Mouse (Mus musculus) forebrain, embryonic 10.5 days (tissue): ENCODE results near the gene Fancg. TPM values are rescaled to one million over a fixed set of nuclear protein-coding genes. Genes with fewer than 3 reads are reported as not detected.
A peak's percentile ranks its signal among the peaks of the same experiment; 100 is the strongest.

Source experiments
- DNase-seq: peaks from one replicate; pipeline ENCODE4 v3.0.0-alpha.2; 2017; ENCODE audit warnings: low spot score; ENCODE audit errors: extremely low spot score
- H3K27ac ChIP-seq: fragments of 300-500 bp; sonication (generic); 2 replicates; pipeline ENCODE4 v1.5.1; 2016; ENCODE audit warnings: mild to moderate bottlenecking
- H3K27me3 ChIP-seq: fragments of 300-500 bp; sonication (generic); 2 replicates; pipeline ENCODE4 v1.6.1; 2016; ENCODE audit warnings: mild to moderate bottlenecking; ENCODE audit not compliant: poor library complexity, severe bottlenecking
- H3K36me3 ChIP-seq: fragments of 300-500 bp; sonication (generic); replicated peaks from 2 replicates; pipeline ENCODE4 v1.6.1; 2016; ENCODE audit warnings: mild to moderate bottlenecking, moderate library complexity
- H3K4me1 ChIP-seq: fragments of 300-500 bp; sonication (generic); 2 replicates; pipeline ENCODE4 v1.6.1; 2016
- H3K4me3 ChIP-seq: fragments of 300-500 bp; sonication (generic); 2 replicates; pipeline ENCODE4 v1.5.1; 2016; ENCODE audit warnings: mild to moderate bottlenecking, moderate library complexity
- H3K9me3 ChIP-seq: fragments of 300-500 bp; sonication (generic); 2 replicates; pipeline ENCODE4 v1.6.1; 2016; ENCODE audit warnings: mild to moderate bottlenecking, moderate library complexity
- WGBS: fragments of 180-500 bp; shearing (Covaris S2); methylation state at CpG from one replicate; pipeline ENCODE4 v1.1.7; 2016; 5-methylcytosine and 5-hydroxymethylcytosine counted together
- polyA plus RNA-seq: library from polyadenylated mRNA; unstranded; fragments of >200 nt; fragmentation: Nextera tagmentation; extraction: Ambion mirVana; gene quantifications from 2 replicates; pipeline ENCODE4 v1.2.1, GENCODE M21; 2016

Gene Fancg
- polyA plus RNA-seq, 1 experiment from 2014 or later: 23.1 TPM

DNA sequence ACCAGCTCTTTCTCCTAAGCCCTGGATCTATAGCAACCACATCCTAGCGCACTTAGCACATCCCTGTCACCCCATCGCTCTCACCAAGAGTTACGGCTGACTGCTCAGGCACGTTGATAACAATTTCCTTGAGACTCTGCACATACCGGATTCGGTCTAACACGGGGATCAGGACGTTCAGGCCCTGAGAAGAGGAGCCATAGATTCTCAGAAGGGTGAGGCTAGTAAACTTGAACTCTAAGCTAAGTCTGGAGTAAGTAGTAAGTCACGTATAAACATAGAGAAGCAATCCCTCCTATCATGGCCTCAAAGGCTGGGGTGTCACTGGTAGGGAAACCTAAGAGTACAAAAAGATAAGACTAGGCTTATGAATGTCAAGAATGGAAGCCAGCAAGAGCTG lies 20.0 kb upstream of the Fancg start:
- H3K36me3 ChIP-seq: peaks cover 67% of the 10 kb centered on the region

DNA sequence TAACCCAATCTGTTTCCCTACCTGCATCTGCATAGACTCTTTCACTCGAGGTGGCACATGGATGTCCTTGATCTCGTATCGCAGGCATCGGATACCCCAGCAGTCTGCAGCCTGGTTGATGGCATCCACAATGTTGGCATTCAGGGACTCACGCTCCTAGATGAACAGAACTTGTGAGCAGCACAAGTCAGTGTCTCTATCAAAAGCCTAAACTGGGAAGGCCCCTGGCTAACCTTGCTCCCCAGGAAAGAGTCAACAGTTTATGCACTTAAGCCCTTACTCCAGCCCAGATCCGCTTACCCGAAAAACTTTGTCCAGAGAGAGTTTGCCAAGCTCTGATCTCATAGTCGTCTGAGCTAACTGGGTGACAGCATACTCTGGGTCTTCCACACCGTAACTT lies 19.4 kb upstream of the Fancg start:
- no peaks in the 10 kb centered on the region for H3K27me3 ChIP-seq
- peak overlapping the region; percentile 87 for H3K4me3 ChIP-seq
- peaks cover 38% of the 10 kb centered on the region for H3K4me1 ChIP-seq
- H3K36me3 ChIP-seq: peaks cover 61% of the 10 kb centered on the region
- WGBS: 96% methylated on average over 9 of the region's 9 CpGs
- no peaks in the 10 kb centered on the region for H3K9me3 ChIP-seq
- no peak for DNase-seq
- H3K27ac ChIP-seq: no peak overlapping the region

More for the DNA sequence above, 20.0 kb upstream of the Fancg start:
- Histone ChIP-seq H3K4me1 (peaks cover 33% of the 10 kb centered on the region), H3K27me3 (no peaks in the 10 kb centered on the region), H3K27ac (peak overlapping the region; percentile 96), H3K9me3 (no peaks in the 10 kb centered on the region), H3K4me3 (peak overlapping the region; percentile 87)
- DNase-seq: no peak
- 86% methylated on average over 9 of the region's 9 CpGs for WGBS

DNA sequence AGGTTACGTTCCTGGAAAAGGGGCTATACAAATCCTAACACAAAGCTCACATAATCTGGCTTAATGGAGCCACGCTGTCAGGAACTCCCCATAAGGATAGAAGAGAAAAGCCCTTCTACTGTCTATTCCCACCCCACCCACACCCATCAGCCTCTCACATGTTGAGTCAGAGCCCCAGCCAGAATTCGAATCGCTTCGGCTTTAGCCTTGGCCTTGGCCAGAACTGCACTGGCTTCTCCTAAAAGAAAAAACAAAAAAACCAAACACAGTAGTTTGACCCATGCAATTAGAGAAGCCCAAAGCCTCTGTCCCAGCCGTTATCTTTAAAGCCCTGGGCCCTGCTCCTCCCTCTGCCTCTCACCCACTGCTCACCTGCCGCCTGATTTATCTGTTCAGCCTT lies 18.8 kb upstream of the Fancg start:
- 90% methylated on average over 7 of the region's 7 CpGs for WGBS
- DNase-seq: no peak
- no peaks in the 10 kb centered on the region for H3K9me3 ChIP-seq
- H3K27ac ChIP-seq: no peak overlapping the region
- H3K36me3 ChIP-seq: peaks cover 57% of the 10 kb centered on the region
- H3K27me3 ChIP-seq: no peaks in the 10 kb centered on the region
- no peak overlapping the region; the same call in 1 of the 2 replicates for H3K4me3 ChIP-seq
- H3K4me1 ChIP-seq: peaks cover 43% of the 10 kb centered on the region

DNA sequence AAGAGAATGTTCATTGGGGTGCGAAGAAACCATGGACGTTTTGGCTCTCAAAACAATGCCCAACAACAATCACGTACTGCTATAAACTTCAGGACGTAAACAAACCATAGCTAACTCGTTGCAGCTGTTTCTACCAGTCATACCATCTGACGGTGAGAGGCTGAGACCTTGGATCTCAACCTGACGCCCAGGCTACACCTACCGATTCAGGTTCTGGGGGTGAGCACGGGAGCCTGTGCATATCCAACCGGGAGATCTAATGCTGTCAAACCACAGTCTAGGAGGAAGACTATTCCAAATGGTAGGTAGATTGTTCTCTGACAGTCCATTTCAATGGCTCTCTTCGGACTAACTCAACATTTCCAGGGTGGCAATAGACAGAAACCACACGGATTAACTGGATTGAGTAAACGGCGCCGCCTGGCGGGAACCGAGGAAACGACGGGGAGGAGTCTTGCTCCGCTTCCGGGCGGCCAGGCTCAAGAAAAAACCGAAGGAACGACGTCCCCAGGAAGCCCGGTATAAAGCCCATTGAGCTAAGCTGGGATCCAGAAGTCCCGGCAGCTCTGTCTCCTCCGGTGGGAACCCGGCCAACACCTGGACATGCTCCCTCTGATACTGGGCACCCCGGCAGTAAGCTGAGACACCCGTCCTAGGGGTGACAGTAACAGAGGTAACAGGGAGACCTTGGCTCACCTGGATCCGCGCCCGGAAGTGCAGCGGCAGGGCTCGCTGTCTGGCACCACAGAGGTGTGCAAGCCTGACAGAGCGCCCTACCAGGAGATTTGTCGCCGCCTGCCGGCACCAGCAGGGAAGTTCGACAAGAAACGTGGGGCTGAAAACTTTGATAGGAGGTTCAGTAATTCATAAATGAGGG lies 15.0 kb upstream of the Fancg start, which contains the start of gene Pigo:
Pigo (minus strand) TSS at position 736 of the 877 bp plus-strand sequence.
- Histone ChIP-seq H3K36me3 (peaks cover 77% of the 10 kb centered on the region), H3K27ac (peak within 1 kb of the TSS; percentile 87), H3K4me3 (peak within 1 kb of the TSS; percentile 65), H3K4me1 (peaks cover 21% of the 10 kb centered on the region), H3K9me3 (no peaks in the 10 kb centered on the region), H3K27me3 (no peaks in the 10 kb centered on the region)
- 10% methylated on average over 42 of the region's 42 CpGs for WGBS
- DNase-seq: peak; percentile 89

DNA sequence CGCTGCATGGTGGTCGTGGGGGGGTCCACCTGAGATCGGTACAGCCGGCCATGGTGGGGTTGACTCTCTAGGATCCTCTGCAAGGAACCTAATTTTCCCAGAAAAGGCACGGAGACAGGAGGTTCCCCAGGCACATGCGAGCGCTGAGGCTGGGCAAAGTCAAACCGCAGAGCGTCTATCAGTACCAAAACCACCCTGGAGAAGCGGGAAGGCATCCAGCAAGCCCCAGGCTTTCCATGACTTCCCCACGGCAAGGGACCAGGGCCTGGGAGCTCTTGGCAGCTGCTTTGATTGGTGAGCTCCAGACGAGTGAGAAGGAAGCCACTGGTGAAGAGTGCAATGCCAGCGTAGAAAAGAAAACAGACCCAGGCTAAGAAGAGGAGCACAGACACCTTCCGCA lies 14.4 kb upstream of the Fancg start:
- no peaks in the 10 kb centered on the region for H3K9me3 ChIP-seq
- H3K4me3 ChIP-seq: peak overlapping the region; percentile 65
- H3K27me3 ChIP-seq: no peaks in the 10 kb centered on the region
- WGBS: 85% methylated on average over 14 of the region's 14 CpGs
- H3K4me1 ChIP-seq: peaks cover 15% of the 10 kb centered on the region
- peak overlapping the region; percentile 87 for H3K27ac ChIP-seq
- H3K36me3 ChIP-seq: peaks cover 79% of the 10 kb centered on the region
- DNase-seq: no peak

DNA sequence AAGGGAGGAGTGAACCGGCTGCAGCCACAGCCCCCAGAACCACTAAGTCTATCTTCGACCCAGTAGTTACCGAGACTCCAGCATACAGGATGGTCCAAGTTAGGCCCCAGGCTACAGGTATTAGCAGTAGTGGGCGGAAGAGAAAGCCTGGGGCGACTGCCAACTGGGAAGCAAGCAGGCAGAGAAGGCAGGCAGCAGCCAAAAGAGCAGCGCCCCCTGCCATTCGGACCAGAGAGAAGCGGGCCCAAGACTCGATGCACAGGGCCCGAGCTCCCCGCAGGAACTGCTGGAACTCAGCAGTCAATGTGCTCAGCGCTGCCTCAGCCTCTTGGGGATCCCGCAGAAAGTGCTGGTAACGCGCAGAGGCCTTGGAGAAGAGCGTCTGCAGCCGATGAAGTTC lies 11.0 kb upstream of the Fancg start:
- Histone ChIP-seq H3K36me3 (peaks cover 78% of the 10 kb centered on the region), H3K4me3 (no peak overlapping the region), H3K27me3 (no peaks in the 10 kb centered on the region), H3K4me1 (peaks cover 11% of the 10 kb centered on the region), H3K9me3 (no peaks in the 10 kb centered on the region), H3K27ac (no peak overlapping the region)
- DNase-seq: no peak
- WGBS: 70% methylated on average over 17 of the region's 17 CpGs

DNA sequence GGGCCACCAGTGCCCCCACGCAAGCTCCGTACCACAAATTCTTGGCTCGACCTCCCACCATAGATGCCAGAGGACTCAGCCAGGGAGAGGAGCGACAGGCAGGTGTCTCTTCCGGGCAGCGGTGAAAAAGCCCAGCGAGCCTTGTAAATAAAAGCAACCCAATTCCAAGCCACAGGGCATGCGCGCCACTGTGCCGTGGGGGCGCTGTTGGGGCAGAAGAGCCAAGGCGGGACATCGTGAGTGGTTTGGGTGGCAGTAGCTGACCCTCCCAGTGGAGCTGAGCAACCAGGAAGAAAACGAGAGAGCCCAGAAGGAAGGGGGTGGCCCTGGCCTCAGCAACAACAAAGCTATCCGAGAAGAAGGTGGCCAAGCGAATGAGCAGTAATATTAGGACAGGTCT lies 10.6 kb upstream of the Fancg start:
- no peak overlapping the region for H3K4me3 ChIP-seq
- H3K27me3 ChIP-seq: no peaks in the 10 kb centered on the region
- peaks cover 78% of the 10 kb centered on the region for H3K36me3 ChIP-seq
- WGBS: 86% methylated on average over 16 of the region's 16 CpGs
- DNase-seq: no peak
- H3K4me1 ChIP-seq: peaks cover 11% of the 10 kb centered on the region
- no peaks in the 10 kb centered on the region for H3K9me3 ChIP-seq
- H3K27ac ChIP-seq: no peak overlapping the region

DNA sequence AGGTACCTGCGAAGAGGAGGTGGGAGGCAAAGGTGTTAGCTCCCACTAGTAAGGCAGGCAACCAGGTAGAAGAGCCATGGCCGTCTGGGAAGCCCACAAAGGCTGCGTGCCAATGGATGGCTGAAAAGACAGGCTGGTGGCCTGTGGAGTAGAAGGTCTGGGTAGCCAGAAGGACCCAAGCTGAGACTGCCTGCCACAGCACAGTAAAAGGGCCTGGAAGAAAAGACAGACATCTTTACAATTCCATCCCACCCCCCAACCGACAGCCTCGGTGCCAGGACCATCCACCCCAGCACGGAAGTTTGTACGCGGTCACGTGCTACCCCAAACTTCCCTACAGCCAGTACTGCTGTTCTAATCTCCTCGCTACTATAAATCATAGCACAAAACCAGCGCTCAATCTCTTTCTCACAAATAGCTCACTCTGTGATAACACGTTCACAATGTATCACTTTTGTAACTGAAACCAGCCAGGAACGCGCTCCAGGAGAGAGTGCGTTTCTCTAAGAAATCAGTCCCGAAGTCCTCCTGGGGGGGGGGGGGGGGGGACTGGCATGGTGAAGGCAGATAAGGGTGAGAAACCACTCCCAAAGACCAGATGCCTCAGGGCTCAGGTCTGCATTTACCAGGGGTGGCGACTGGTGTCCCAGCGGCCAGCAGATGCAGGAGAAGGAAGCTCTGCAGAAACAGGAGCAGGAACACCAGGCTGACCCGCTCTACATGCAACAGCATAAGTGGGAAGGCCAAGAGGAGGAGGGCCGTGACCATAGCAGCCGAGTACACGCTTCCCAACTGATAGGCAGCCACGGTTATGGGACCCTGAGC lies 9.5 kb upstream of the Fancg start:
- peaks cover 78% of the 10 kb centered on the region for H3K36me3 ChIP-seq

DNA sequence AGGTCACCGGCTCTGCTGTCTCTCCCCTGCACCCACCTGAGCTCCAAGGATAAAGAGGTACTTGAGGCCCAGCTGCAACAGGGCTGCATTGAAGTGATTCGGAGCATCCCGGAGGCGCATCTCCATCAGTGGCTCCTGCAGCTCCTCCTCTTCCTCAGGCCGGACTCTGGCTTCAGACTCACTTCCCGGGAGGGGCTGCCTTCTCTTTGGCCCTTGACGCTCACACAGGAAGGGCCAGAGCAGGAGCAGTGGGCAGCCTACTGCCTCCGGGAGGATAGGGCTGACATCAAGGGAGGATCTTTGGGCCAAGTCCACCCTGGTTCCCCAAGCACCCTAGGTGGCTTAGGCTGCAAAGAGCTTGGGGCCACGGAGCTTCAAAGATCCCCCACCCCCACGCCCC lies 8.9 kb upstream of the Fancg start:
- Histone ChIP-seq H3K9me3 (no peaks in the 10 kb centered on the region), H3K36me3 (peaks cover 77% of the 10 kb centered on the region), H3K27me3 (no peaks in the 10 kb centered on the region), H3K27ac (no peak overlapping the region), H3K4me3 (no peak overlapping the region), H3K4me1 (no peaks in the 10 kb centered on the region; the same call in 1 of the 2 replicates)
- DNase-seq: no peak
- 94% methylated on average over 10 of the region's 10 CpGs for WGBS

More for the DNA sequence above, 9.5 kb upstream of the Fancg start:
- no peaks in the 10 kb centered on the region for H3K27me3 ChIP-seq
- H3K4me3 ChIP-seq: no peak overlapping the region
- WGBS: 95% methylated on average over 23 of the region's 23 CpGs
- no peak overlapping the region for H3K27ac ChIP-seq
- no peaks in the 10 kb centered on the region for H3K9me3 ChIP-seq
- DNase-seq: no peak
- peaks cover 6% of the 10 kb centered on the region for H3K4me1 ChIP-seq

DNA sequence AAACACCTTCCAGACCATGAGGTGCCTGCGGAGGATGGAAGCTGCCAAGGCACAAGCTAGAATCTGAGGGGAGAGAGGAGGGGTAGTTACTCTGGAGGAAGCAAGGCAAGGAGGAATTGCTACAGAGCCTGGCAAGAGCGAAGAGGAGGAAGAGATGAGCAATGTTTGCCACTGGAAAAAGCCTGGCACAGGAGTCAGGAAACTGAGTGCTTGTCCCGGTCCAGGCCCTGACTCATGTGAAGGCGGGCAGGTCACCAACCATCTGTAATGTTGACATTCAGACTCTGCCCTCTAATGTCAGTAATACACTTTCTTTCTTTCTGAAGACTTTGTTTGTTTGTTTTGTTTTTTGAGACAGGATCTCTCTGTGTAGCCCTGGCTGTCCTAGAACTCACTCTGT lies 7.8 kb upstream of the Fancg start:
- Histone ChIP-seq H3K4me1 (peaks cover 7% of the 10 kb centered on the region), H3K27me3 (no peaks in the 10 kb centered on the region), H3K36me3 (peaks cover 66% of the 10 kb centered on the region), H3K9me3 (no peaks in the 10 kb centered on the region), H3K27ac (no peak overlapping the region), H3K4me3 (no peak overlapping the region)
- WGBS: 97% methylated on average over 4 of the region's 4 CpGs
- DNase-seq: no peak

DNA sequence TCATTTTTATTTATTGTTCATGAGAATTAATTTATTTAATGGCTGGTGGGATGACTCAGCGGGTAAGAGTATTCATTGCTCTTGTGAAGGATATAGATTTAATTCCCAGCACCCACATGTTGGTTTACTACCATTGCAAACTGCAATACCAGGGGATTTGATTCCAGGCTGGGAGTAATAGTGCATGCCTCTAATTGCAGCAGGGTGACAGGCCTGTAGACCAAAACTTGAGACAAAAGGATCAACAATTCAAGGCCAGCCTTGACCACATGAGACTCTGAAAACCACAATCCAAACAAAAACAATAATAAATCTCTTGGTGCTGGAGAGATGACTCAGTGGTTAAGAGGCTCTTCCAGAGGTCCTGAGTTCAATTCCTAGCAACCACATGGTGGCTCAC lies 1.8 kb upstream of the Fancg start:
- H3K4me1 ChIP-seq: peaks cover 30% of the 10 kb centered on the region
- peaks cover 10% of the 10 kb centered on the region for H3K36me3 ChIP-seq
- H3K4me3 ChIP-seq: no peak overlapping the region
- 94% methylated on average over 1 of the region's 1 CpGs for WGBS
- no peaks in the 10 kb centered on the region for H3K9me3 ChIP-seq
- no peaks in the 10 kb centered on the region for H3K27me3 ChIP-seq
- no peak overlapping the region for H3K27ac ChIP-seq
- no peak for DNase-seq

DNA sequence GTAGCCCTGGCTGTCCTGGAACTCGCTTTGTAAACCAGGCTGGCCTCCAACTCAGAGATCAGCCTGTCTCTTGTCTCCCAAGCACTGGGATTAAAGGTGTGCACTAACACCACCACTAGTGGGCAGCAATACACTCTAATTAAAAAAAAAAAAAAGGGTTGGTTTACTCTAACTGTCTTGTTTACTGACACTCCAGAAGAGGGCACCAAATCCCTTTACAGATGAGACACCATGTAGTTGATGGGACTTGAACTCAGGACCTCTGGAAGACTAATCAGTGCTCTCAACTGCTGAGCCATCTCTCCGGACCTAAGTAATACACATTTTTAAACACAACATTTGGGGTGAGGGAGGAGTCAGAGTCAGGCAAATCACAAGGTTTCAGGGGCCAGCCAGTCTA lies 4.5 kb downstream of the Fancg start:
- Histone ChIP-seq H3K27ac (no peak overlapping the region), H3K4me3 (no peak overlapping the region), H3K9me3 (no peaks in the 10 kb centered on the region), H3K36me3 (peaks cover 33% of the 10 kb centered on the region), H3K27me3 (no peaks in the 10 kb centered on the region), H3K4me1 (peaks cover 22% of the 10 kb centered on the region)
- WGBS: 62% methylated on average over 2 of the region's 2 CpGs
- DNase-seq: no peak

DNA sequence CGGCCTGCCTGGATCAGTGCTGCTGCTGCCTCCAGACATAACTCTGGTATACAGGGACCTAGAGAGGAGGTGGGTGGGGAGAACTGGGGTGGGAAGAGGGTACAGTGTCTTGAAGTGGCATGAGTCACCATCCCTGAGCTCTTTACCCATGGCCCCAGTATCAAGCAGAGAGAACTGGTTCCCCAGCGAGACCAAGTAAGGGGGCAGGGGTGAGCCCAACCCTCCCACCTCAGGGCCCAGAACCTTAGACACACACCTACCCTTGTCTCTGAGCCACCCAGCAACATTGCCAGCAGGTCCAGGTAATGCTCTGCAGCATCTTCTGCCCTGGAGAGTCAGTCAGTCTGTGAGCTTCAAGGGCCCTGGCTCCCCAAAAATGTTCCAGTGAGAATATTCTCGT lies 5.4 kb downstream of the Fancg start:
- Histone ChIP-seq H3K4me1 (peaks cover 22% of the 10 kb centered on the region), H3K36me3 (peaks cover 33% of the 10 kb centered on the region), H3K27ac (no peak overlapping the region), H3K9me3 (no peaks in the 10 kb centered on the region), H3K27me3 (no peaks in the 10 kb centered on the region), H3K4me3 (no peak overlapping the region)
- WGBS: 92% methylated on average over 3 of the region's 3 CpGs
- no peak for DNase-seq
